Mouse (Mus musculus): Measurements from ENCODE around the gene Kcnma1.

- TF ChIP-seq EP300 (IDR thresholded peaks at IDR 0.05; ENCODE audit: low read depth) (no peak), CTCF (IDR thresholded peaks at IDR 0.05; ENCODE audit: low read depth) (no peak)
These were observed 71.1 kb downstream of the Kcnma1 start for GRCm38 (mm10) chr14:23943152-23943551.
